Mouse (Mus musculus): Measurements from ENCODE around the gene Calm1. TPM values are rescaled to one million over a fixed set of nuclear protein-coding genes. Genes with fewer than 3 reads are reported as not detected.

Calm1 gene
- total RNA-seq, 2 experiments from 2014 or later: 92.8 to 96.0 TPM

DNA sequence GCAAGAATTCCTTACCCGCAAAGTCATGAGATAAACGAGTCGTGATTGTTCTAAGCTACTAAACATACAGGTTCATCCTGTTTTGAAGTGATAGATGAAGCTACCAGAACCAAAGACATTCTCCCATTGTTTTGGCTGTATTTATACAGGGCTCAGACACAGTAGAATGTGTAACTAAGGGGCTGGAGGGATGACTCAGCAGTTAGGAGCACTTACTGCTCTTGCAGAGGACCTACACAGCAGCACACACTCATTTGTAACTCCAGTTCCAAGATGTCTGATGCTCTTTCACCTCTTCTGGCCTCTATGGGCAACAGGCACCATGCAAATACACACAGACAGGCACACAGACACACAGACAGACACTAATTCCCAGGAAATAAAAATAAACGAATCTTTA is 20.8 kb downstream of the Calm1 start:
- no peak for ATAC-seq (replicated peaks; ENCODE audit: low FRiP score, poor library complexity, severe bottlenecking)

DNA sequence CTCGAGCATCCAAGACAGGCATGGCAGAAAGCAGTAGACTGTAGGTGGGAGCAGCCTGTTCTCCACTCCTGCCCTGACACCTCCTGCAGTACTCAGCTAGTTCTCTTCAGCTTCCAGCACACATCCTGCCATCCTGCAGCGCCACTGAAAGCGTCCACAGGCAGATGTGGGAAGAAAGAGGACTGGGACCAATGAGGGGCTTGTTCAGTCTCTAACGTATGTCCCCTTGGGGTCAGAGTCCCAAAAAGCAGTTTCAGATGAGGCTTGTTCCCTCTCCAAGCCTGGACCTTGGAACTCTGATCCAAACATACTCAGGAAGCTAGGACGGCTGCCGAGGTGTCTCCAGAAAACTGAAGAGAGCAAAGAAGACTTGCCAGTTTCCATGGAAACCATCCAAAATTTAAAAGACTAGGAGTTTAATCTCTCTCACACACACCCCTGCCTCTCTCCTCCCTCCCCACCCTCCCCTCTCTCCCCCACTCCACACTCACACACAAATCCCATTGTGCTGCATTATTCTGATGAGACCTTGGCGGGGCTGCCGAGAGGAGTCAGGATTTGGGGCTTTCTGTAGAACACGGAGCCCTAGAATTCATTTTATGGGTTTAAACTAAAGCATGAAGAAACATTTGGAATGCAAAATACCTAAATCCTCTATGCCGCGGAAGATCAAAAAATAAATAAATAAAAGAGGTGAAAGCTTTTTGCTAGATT is 22.5 kb downstream of the Calm1 start:
- ATAC-seq (replicated peaks; ENCODE audit: low FRiP score, poor library complexity, severe bottlenecking): no peak

DNA sequence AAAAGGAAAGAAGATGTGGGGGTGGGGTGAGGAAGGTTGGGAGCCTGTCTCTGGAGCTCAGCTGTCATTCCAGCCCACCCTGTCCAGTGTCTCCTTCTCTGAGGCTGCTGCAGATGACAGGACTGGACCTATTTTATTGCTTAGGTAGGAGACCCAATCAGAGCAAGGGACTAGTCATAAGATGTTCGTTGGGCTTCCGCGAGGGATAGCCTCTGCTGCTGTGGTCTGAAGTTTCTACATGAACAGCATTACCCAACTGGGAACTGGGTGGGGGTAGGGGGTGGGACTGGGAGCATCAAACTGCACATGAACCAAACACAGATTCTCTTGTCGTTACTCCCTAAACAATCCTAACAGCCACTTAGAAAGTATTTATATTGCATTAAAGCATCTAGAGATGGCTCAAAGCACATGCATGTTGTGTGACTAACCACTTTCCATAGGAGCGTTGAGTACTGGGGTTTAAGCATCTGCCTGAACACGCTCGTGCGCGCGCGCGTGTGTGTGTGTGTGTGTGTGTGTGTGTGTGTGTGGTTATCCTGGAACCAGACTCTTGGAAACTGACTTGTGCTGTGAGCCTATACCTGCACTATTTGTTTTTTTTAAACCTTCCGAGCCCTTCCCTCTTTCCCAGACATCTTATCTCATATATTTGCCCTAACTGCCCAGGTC is 23.2 kb downstream of the Calm1 start:
- no peak for ATAC-seq (replicated peaks; ENCODE audit: low FRiP score, poor library complexity, severe bottlenecking)

DNA sequence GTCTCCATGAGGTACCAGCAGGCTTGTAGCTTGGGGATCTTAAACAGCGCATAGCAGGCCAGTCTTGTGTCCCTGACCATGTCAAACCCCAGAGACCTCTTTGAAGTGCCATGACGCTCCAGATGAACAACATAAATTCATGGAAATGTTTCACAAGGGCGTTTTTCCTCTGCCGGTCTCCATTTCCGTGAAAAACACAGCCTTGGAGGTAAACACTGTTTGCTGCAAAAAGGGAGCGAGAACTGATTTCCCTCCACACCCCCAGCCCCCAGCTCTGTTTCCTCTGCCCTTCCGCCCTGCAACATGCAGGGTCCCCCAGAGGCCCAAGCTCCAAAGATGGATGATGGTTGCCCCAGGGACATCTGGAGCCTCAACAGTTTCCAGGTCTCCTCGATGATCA is 24.3 kb downstream of the Calm1 start:
- no peak for ATAC-seq (replicated peaks; ENCODE audit: low FRiP score, poor library complexity, severe bottlenecking)

DNA sequence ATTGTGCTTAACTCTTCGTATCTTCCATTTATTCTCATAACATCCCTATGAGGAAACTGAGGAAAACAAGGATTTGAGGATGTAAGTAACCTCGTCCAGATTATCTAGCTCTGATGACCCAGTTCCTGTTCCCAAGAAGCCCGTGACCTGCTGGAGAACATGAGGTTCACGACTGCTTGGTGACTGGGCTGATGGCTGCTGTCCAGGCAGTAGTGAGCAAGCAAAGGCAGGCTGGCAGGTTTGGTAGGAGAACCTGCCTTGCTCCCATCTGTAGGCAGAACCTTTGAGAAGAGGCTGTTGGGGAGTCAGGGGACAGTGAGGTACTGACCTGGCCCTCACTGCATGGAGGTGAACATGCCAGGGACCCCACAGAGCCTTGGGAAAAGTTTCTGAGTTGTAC is 26.0 kb downstream of the Calm1 start:
- ATAC-seq (replicated peaks; ENCODE audit: low FRiP score, poor library complexity, severe bottlenecking): no peak

DNA sequence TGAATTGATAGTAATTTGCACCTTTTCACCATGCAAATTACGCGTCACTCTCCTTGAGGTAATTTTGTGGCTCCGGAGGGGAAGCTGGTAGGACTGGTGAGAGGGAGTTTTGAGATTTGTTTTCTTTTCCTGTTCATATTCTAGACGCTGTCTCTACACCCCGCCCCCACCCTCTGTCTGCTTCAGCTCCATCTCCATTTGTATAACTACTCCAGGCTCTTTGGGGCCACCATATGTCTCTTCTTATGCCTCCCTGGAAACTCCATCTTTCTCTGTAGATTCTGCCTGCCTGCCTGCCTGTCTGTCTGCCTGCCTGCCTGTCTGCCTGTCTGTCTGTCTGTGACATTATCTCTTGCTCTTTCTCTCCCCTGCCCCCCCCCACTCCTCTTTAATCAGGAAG is 26.8 kb downstream of the Calm1 start:
- ATAC-seq (replicated peaks; ENCODE audit: low FRiP score, poor library complexity, severe bottlenecking): no peak

DNA sequence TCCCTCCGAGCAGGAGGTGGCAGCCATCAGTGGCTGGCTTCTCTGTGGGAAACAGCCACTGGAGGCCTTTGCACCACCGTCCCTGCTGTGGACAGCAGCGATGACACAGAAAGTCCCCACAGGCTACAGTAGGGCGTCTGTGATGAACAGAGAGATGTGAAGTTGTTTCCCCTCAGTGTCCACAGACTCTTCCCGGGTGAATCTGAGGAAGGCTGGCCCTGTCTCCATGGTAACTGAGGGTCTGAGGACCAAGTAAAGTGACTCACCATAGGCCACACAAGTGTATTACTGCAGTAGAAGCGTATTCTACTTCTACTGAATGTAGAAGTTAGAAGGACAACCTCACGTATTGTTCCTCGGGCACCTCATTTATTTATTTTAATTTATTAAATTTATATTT is 27.4 kb downstream of the Calm1 start:
- ATAC-seq (replicated peaks; ENCODE audit: low FRiP score, poor library complexity, severe bottlenecking): no peak

DNA sequence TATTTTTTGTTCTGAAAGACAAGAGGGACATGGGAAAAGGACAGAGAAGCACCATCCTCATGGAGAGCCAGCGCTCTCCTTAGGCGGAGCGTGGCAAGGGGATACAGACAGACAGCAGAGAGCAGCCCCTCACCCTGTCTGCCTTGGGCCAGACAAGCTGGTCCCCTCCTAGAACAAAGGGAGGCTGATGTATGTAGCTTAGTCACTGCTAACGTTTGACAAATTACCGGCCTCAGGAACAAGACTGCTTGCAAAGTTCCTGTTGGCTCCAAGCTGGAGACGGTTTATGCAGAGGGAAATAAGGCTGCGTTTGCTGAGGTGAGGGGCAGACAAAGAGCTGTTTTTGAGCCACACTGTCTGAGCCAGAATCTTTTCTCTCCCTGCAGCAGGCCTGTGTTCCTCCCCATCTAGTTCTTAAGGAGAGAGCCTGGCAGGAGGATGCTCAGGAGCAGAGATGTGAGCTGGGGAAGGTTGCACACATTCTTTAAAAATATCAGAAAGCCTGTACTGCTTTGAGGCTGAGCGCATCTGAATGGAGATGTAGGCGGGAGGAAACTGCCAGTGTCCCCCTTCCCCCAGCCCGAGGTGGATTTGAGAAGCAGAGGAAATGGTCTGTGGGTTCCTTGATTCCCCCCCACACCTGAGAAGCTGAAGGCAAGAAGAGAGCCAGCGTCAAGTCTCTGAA is 28.9 kb downstream of the Calm1 start:
- no peak for ATAC-seq (replicated peaks; ENCODE audit: low FRiP score, poor library complexity, severe bottlenecking)

DNA sequence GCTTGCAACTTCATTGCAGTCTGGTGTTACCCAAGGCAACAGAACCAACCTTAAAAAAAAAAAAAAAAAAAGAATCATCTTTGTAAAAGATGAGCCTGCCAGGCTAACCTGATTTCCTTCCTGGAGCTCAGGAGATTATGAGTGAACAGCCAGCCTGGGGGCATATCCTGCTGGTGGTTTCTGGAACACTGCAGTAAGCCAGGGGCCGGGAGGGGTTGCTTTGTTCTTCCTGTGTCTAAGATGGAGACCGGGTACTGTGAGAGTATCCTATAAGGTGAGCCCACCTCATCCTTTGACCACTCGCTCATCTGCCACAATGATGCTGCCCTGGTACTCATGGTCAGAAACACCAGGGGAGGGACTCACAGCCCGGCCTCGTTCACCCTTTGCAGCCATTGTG is 35.0 kb downstream of the Calm1 start:
- no peak for ATAC-seq (replicated peaks; ENCODE audit: low FRiP score, poor library complexity, severe bottlenecking)

DNA sequence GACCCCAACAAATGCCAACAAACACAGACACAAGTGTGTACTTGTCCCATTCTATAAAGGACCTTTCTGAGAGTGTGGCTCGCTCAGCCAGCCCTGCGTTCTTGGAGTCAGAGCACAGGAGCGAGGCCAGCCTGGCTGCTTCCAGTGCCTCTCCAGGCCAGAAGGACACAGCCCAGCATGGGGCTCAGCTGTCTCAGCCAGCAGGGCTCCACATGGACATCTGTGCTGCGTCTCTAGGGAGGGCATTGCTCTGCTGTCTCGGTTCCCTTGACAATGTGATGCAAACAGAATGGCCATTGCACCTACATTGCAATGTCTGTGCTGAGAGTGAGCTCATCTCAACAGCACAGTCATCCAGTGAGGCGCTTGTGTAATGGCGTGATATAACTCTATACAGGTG is 35.7 kb downstream of the Calm1 start:
- ATAC-seq (replicated peaks; ENCODE audit: low FRiP score, poor library complexity, severe bottlenecking): no peak

DNA sequence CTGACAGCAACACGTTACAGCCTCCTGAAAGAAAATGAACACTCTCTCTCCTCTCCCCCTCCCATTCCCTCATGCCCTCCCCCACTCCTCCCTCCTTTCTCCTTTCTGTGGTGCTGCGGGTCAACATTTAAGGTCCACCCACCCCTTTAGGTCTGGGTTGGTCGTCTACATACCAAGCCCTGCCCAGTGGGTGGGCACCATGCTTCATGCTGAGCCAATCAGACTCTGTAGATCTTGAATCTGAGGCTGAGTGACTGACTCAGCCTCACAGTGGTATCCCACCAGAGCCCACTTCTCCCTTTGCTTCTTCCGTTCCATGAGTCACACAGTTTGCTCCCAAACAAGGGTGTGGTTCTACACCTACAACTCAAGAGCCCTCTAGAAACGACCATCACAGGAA is 36.2 kb downstream of the Calm1 start:
- no peak for ATAC-seq (replicated peaks; ENCODE audit: low FRiP score, poor library complexity, severe bottlenecking)

DNA sequence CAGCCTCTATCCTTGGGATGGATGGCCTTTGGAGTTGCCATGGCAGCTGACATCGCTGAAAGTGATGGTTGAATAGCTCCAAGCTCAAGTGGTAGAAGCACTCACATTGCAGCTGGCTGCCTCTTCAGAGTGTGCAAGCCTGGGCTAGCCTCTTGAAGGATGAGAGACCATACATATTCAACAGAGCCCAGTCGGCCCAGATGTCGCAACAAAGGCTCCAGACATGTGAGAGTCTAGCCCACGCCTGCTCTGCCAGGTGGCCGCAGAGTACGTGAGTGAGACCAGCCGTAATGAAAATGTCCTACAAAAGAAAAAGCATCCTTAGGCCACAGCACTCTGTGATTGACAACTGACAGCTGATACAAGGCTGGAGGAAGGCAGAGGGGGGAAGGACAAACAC is 40.2 kb downstream of the Calm1 start:
- ATAC-seq (replicated peaks; ENCODE audit: low FRiP score, poor library complexity, severe bottlenecking): no peak

DNA sequence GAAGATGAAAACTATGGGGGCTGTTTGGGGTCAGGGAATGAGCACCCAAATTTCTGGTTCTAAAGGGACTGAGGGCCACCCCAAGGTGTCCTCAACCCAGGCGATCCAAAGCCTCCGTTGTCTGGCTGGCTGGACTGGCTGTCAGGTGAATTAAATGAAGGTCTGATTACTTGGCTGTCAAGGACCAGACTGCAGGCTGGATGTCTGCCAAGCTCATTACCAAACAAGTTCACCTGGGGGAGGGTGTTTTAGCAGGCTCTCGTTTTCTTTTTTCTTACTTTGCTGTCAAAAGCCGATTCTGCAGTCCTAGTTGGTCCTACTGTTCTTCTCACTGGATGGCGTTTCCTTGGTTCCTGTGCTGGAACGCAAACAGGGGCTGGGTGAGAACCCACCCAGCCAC is 40.6 kb downstream of the Calm1 start:
- no peak for ATAC-seq (replicated peaks; ENCODE audit: low FRiP score, poor library complexity, severe bottlenecking)

DNA sequence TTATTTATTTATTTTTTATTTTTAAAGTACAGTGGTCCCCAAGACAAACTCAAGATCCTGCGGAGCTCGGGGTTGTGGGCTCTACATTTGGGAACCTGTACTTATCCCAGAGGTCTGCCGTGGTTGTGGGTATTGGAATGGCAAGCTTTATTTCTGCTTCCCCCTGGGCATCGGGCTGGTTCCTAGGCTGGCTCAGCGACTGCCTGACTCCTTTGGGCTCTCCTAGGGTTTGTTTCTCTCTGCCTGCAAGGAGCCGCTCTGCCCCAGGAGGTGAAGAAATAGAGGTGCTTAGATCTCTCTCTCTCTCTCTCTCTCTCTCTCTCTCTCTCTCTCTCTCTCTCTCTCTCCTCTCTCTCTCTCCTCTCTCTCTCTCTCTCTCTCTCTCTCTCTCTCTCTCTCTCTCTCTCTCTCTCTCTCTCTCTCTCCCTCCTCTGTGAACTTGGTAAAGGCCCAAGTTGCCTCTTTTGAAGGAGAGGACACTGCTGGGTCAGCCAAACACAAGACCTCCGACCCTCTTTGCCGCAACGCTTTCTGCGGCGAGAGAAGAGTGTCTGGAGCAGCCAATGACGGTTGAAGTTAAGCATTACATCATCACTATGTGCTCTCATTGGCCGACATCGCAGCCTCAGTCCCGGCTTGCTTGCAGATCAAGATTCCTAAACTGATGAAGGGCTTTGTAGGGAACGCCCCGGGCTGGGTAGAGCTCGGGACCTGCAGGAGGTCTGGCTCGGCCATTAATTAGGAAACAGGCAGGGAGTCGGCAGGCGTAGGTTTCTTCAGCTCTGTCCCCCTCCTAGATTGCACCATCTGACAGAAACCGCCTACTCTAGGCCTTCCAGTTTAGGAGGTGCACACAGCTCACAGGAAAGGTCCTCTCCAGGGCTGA is 42.9 kb downstream of the Calm1 start:
- no peak for ATAC-seq (replicated peaks; ENCODE audit: low FRiP score, poor library complexity, severe bottlenecking)

DNA sequence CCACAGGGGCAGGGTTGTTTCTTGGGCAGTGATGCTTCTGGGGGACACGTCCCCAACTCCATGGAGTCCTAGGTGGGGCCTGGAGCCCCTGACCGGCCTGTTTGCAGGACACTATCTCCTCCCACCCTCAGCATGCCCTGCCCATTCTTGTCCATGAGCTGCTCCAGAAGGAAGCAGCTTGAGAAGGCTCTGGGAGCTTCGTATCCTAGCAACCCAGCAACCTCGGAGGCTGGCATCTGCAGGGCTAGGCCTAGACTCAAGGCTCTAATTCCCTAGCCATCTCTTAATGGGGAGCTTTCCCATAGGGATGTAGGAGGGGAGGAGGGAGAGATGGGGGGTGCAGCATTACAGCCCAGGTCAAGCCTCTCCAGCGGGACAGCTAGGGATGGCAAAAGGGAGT is 45.3 kb downstream of the Calm1 start:
- ATAC-seq (replicated peaks; ENCODE audit: low FRiP score, poor library complexity, severe bottlenecking): no peak

DNA sequence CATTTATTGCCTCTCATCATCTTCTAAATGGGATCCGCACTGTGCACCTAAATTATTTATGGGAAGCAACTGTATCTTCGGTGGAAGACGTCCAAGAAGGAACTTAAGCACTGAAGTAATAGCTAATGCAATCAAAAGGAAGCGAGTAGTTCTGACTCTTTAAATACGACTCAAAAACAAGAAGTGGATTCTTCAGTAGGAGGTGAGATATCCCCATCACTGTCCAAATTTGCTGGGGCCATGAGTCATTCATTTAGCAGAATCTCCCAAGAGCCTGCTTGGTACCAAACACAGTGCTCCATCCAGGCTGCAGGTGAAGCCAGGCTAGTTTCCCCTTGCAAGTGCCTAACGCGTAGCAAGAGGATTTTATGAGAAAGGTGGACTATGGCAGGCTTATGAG is 49.9 kb downstream of the Calm1 start:
- ATAC-seq (replicated peaks; ENCODE audit: low FRiP score, poor library complexity, severe bottlenecking): no peak

DNA sequence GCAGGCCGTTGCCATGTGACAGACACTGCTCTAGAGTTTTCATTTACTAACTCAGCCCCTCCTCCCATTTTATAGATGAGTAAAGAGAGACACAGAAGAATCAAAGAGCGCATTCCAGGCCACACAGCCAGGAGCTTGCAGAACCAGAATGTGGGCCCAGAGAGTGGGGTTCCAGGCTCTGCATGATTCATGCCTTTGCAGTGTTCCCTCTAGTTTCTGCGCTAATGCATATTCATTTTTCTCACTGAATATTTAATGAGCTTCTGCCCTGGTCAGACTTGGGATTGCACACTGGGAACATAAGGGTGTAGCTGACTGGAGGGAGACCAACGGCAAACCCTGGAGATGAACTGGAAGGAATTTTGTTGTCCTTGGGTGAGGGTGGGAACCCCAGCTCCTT is 55.2 kb downstream of the Calm1 start:
- no peak for ATAC-seq (replicated peaks; ENCODE audit: low FRiP score, poor library complexity, severe bottlenecking)

DNA sequence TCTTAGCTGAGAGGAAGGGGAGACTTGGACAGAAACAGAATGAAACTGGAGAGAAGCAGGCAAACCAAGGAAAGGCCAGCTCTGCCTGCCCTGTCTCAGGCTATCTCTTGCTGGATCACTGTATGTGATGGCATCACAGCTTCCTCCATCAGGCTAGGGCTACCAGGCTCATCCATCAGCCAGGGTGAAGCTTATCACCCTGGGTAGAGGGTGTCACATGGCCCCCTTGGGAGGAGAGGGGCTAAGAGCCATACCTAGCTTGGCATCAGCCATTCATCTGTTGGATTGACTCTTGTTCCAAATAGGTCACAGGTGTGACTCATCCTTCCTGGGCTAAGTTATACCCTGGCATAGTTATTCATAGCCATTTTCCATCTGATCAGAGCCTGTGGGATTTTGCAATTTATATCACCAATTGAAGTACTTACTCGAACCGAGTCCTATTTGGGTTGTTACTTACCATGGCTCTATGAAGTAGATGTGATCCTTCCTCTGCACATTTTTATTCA is 56.3 kb downstream of the Calm1 start:
- ATAC-seq (replicated peaks; ENCODE audit: low FRiP score, poor library complexity, severe bottlenecking): no peak

DNA sequence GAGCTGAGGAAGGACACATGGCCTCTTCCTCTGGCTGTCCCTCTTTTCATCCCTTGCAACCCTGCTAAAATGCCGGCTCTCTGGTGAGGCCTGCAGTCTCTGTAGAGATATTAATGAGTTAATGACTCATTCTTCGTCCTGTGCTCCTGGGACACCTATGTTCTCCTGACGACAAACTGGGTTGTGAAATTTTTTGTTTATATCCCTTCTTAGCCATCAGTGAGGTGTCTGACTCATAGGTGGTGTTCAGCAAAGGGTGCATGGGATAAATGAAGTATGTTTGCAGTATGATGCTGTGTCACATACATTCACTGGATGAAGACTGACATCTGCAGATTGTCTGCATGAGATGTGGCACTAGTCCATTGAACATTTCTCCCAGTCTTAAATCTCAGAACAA is 58.5 kb downstream of the Calm1 start:
- ATAC-seq (replicated peaks; ENCODE audit: low FRiP score, poor library complexity, severe bottlenecking): no peak

All from erythroid progenitor cell, adult 5-6 weeks (primary cell).